Mouse (Mus musculus) kidney, embryonic 14.5 days (tissue): Measurements from ENCODE around the gene Nfx1. TPM values are rescaled to one million over a fixed set of nuclear protein-coding genes. Genes with fewer than 3 reads are reported as not detected.

Experiments used
- ATAC-seq: fragments of 200-750 bp; cut with Nextera tagmentation; 2 replicates; pipeline ENCODE4 v1.8.0; 2017; ENCODE audit warnings: moderate number of reproducible peaks, mild to moderate bottlenecking, moderate TSS enrichment, moderate library complexity; ENCODE audit not compliant: low FRiP score, low TSS enrichment
- H3K27ac ChIP-seq: fragments of 300-500 bp; sonication (generic); 2 replicates; pipeline ENCODE4 v1.5.1; 2014; ENCODE audit warnings: low read depth, mild to moderate bottlenecking, low read length, moderate library complexity, mixed read lengths
- H3K27me3 ChIP-seq: fragments of 300-500 bp; sonication (generic); 2 replicates; pipeline ENCODE4 v1.6.1; 2014; ENCODE audit warnings: mild to moderate bottlenecking, low read length; ENCODE audit not compliant: control insufficient read depth, insufficient read depth
- H3K36me3 ChIP-seq: fragments of 300-500 bp; sonication (generic); 2 replicates; pipeline ENCODE4 v1.6.1; 2014; ENCODE audit warnings: low read length, mixed read lengths; ENCODE audit not compliant: control insufficient read depth, insufficient read depth
- H3K4me1 ChIP-seq: fragments of 300-500 bp; sonication (generic); 2 replicates; pipeline ENCODE4 v1.6.1; 2014; ENCODE audit warnings: low read length, mixed read lengths; ENCODE audit not compliant: control insufficient read depth, insufficient read depth
- H3K4me2 ChIP-seq: fragments of 300-500 bp; sonication (generic); replicated peaks from 2 replicates; pipeline ENCODE4 v1.6.1; 2014; ENCODE audit warnings: low read depth, mild to moderate bottlenecking, low read length
- H3K4me3 ChIP-seq: fragments of 300-500 bp; sonication (generic); 2 replicates; pipeline ENCODE4 v1.5.1; 2014; ENCODE audit warnings: mild to moderate bottlenecking, low read length
- H3K9ac ChIP-seq: fragments of 300-500 bp; sonication (generic); 2 replicates; pipeline ENCODE4 v1.6.1; 2014; ENCODE audit warnings: low read depth, mild to moderate bottlenecking, low read length, moderate library complexity
- H3K9me3 ChIP-seq: fragments of 300-500 bp; sonication (generic); 2 replicates; pipeline ENCODE4 v1.6.1; 2016; ENCODE audit warnings: low read length; ENCODE audit not compliant: control insufficient read depth
- WGBS: fragments of 180-500 bp; shearing (Covaris S2); extraction: QIAGEN DNeasy Blood & Tissue Kit; methylation state at CpG from one replicate; pipeline ENCODE4 v1.1.7; 2014; 5-methylcytosine and 5-hydroxymethylcytosine counted together
- polyA plus RNA-seq: library from polyadenylated mRNA; unstranded; fragments of >200 nt; fragmentation: Nextera tagmentation; extraction: Ambion mirVana; gene quantifications from 2 replicates; pipeline ENCODE4 v1.2.1, GENCODE M21; 2014

Nfx1 gene
- polyA plus RNA-seq, 1 experiment from 2014 or later, result 103 TPM

DNA sequence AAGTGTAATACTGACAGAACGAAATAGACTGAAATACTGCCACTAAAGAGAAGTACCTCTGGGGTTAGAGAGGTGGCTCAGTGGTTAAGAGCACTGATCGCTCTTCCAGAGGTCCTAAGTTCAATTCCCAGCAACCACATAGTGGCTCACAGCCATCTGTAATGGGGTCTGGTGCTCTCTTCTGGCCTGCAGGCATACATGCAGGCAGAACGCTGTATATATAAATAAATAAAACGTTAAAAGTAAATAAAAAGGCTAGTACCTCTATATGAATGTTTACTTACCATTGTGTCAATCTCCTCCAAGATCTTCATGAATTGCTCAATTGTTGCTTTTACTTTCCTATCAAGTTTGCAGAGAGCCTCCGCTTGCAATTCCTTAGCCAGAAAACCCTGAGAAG is 31.9 kb upstream of the Nfx1 start:
- Histone ChIP-seq H3K4me2 (no peak overlapping the region), H3K27ac (no peak overlapping the region), H3K4me1 (no peaks in the 10 kb centered on the region), H3K27me3 (no peaks in the 10 kb centered on the region), H3K9ac (no peak overlapping the region), H3K36me3 (peaks cover 95% of the 10 kb centered on the region), H3K9me3 (peaks cover 3% of the 10 kb centered on the region; the same call in 1 of the 2 replicates), H3K4me3 (no peak overlapping the region)
- no peak for ATAC-seq
- 97% methylated on average over 5 of the region's 5 CpGs for WGBS

GRCm38 (mm10) chr4:40943651-40944050 is 27.1 kb upstream of the Nfx1 start:
- ATAC-seq, result no peak
- Histone ChIP-seq H3K36me3 (peaks cover 71% of the 10 kb centered on the region), H3K4me2 (no peak overlapping the region)

DNA sequence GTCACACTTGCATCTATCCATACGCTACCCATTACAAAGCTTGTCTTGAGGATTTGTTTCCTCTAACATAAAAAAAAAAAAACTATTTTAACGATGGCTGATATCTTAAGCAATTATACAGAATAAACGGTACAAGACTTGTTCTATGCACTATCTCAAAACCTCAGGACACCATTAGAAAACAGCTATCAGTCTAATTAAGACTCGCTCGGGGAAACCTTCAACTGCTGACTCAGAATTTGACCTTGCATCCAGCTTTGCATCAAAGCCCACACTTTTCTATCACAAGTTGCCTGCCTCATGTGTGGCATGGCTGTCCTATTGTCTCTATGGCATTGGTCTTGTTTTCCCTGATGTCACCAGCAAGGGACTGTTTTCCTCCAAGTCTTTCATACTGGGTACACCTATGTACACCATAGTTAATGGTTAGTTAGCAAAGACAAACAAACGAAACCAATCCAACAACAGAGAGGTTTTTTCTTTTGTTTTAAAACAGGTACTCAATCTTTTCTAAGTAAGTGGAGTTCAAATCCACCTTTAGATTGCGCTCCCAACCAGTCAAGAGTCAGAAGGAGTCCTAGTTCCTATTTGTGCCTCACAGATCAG is 24.1 kb upstream of the Nfx1 start:
- peaks cover 55% of the 10 kb centered on the region for H3K36me3 ChIP-seq
- 87% methylated on average over 7 of the region's 7 CpGs for WGBS
- H3K4me2 ChIP-seq, result peak overlapping the region; percentile 61
- H3K27me3 ChIP-seq, result no peaks in the 10 kb centered on the region
- H3K9me3 ChIP-seq, result no peaks in the 10 kb centered on the region
- no peak overlapping the region for H3K27ac ChIP-seq
- peak overlapping the region; percentile 75; the same call in 1 of the 2 replicates for H3K9ac ChIP-seq
- ATAC-seq, result no peak
- H3K4me1 ChIP-seq, result peaks cover 19% of the 10 kb centered on the region
- H3K4me3 ChIP-seq, result peak overlapping the region; percentile 63

More at GRCm38 (mm10) chr4:40943651-40944050, 27.1 kb upstream of the Nfx1 start:
- Histone ChIP-seq H3K27me3 (no peaks in the 10 kb centered on the region), H3K9me3 (peaks cover 3% of the 10 kb centered on the region; the same call in 1 of the 2 replicates), H3K27ac (no peak overlapping the region), H3K4me1 (peaks cover 12% of the 10 kb centered on the region), H3K4me3 (no peak overlapping the region), H3K9ac (no peak overlapping the region)
- WGBS, result 97% methylated on average over 5 of the region's 5 CpGs

- Histone ChIP-seq H3K36me3 (peaks cover 53% of the 10 kb centered on the region), H3K27ac (peak overlapping the region; percentile 51), H3K4me3 (peak overlapping the region; percentile 63), H3K4me2 (peak overlapping the region; percentile 61), H3K27me3 (no peaks in the 10 kb centered on the region), H3K4me1 (peaks cover 19% of the 10 kb centered on the region), H3K9ac (peak overlapping the region; percentile 75), H3K9me3 (no peaks in the 10 kb centered on the region)
- WGBS, result 2% methylated on average over 35 of the region's 40 CpGs
- peak; percentile 30; the same call in 1 of the 2 replicates for ATAC-seq
Observed at GRCm38 (mm10) chr4:40947565-40948159, 23.0 kb upstream of the Nfx1 start.

GRCm38 (mm10) chr4:40948160-40948708 is 22.5 kb upstream of the Nfx1 start, which contains the start of the genes Bag1 and Chmp5:
Bag1 (minus strand) TSS chr4:40948294.
Chmp5 (plus strand) TSS chr4:40948407.
- 0% methylated on average over 44 of the region's 50 CpGs for WGBS
- H3K4me1 ChIP-seq, result peaks cover 19% of the 10 kb centered on the region
- no peaks in the 10 kb centered on the region for H3K27me3 ChIP-seq
- H3K9ac ChIP-seq, result peak within 1 kb of the TSS; percentile 75
- peak; percentile 98 for ATAC-seq
- peak within 1 kb of the TSS; percentile 63 for H3K4me3 ChIP-seq
- H3K9me3 ChIP-seq, result no peaks in the 10 kb centered on the region
- peak within 1 kb of the TSS; percentile 51 for H3K27ac ChIP-seq
- H3K4me2 ChIP-seq, result peak within 1 kb of the TSS; percentile 85
- H3K36me3 ChIP-seq, result peaks cover 53% of the 10 kb centered on the region

- Histone ChIP-seq H3K4me1 (peaks cover 7% of the 10 kb centered on the region), H3K9me3 (no peaks in the 10 kb centered on the region), H3K36me3 (peaks cover 71% of the 10 kb centered on the region), H3K9ac (no peak overlapping the region), H3K27me3 (no peaks in the 10 kb centered on the region), H3K27ac (no peak overlapping the region), H3K4me2 (no peak overlapping the region), H3K4me3 (no peak overlapping the region)
- WGBS, result 86% methylated on average over 1 of the region's 1 CpGs
- ATAC-seq, result no peak
Observed at GRCm38 (mm10) chr4:40953521-40953920, 17.2 kb upstream of the Nfx1 start.

GRCm38 (mm10) chr4:40955942-40956341 is 14.8 kb upstream of the Nfx1 start:
- WGBS, result 73% methylated on average over 6 of the region's 6 CpGs
- no peak overlapping the region for H3K4me3 ChIP-seq
- no peaks in the 10 kb centered on the region for H3K9me3 ChIP-seq
- ATAC-seq, result no peak
- no peak overlapping the region for H3K27ac ChIP-seq
- H3K36me3 ChIP-seq, result peaks cover 86% of the 10 kb centered on the region
- no peak overlapping the region for H3K4me2 ChIP-seq
- H3K9ac ChIP-seq, result no peak overlapping the region
- H3K4me1 ChIP-seq, result no peaks in the 10 kb centered on the region
- no peaks in the 10 kb centered on the region for H3K27me3 ChIP-seq

DNA sequence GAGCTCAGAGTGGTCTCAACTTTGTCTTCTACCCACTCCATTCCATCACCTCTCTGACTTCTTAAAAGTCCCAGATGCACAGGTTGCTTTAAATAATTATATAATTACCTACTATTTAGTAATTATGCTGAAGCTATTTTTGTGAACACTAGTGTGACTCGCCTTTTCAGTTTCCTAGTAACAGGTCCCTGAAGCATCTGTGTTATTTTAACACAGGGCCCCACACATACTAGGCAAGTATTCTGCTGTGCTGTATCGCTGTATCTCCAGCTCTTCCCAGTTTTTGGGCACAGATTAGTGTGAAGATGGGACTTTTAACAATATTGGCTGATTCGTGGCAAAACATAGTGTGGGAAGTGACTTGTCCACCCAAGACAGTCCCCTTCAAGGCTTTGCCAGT is 7.2 kb upstream of the Nfx1 start:
- Histone ChIP-seq H3K4me1 (no peaks in the 10 kb centered on the region), H3K4me2 (no peak overlapping the region), H3K9ac (no peak overlapping the region), H3K27ac (no peak overlapping the region), H3K4me3 (no peak overlapping the region), H3K27me3 (no peaks in the 10 kb centered on the region), H3K36me3 (peaks cover 75% of the 10 kb centered on the region), H3K9me3 (no peaks in the 10 kb centered on the region)
- ATAC-seq, result no peak
- WGBS, result 94% methylated on average over 3 of the region's 3 CpGs

DNA sequence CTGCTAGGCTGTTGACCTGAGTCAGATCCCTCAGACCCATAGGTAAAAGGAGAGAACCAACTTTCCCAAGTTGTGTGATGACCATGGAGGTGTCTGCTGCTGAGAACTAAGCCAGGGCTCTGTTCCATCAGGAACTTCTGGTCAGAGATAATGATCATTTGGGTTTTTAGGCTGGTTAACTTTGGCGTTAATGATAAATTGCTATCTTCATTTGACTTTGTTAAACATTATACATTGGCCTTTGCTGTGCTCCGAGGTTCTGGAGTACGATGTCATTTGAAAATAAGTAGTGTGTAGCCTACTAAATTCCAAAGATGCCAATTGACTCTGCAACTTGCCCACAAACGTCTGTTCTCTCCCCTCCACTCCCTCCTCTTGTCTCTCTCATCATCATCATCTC is 1.5 kb upstream of the Nfx1 start:
- WGBS, result 63% methylated on average over 4 of the region's 4 CpGs
- Histone ChIP-seq H3K4me3 (no peak overlapping the region), H3K9me3 (no peaks in the 10 kb centered on the region), H3K9ac (no peak overlapping the region), H3K27ac (no peak overlapping the region; the same call in 1 of the 2 replicates), H3K27me3 (no peaks in the 10 kb centered on the region), H3K36me3 (peaks cover 21% of the 10 kb centered on the region), H3K4me1 (peaks cover 11% of the 10 kb centered on the region; the same call in 1 of the 2 replicates), H3K4me2 (no peak overlapping the region)
- no peak for ATAC-seq
